Mouse (Mus musculus): ENCODE measurements around the gene Ccnt2. TPM values are rescaled to one million over a fixed set of nuclear protein-coding genes. Genes with fewer than 3 reads are reported as not detected.

The Ccnt2 gene
- polyA plus RNA-seq, 1 experiment from 2014 or later, result 17.7 TPM

- no peaks in the 10 kb centered on the region for H3K36me3 ChIP-seq (ENCODE audit: control insufficient read depth, insufficient read depth)
- H3K27ac ChIP-seq (ENCODE audit: low read depth, low read length), result no peak overlapping the region
- 86% methylated on average over 13 of the region's 13 CpGs for WGBS
- TF ChIP-seq CTCF (IDR thresholded peaks at IDR 0.05; ENCODE audit: low read depth), result no peak
- no peaks in the 10 kb centered on the region for H3K4me1 ChIP-seq (replicated peaks; ENCODE audit: control insufficient read depth, insufficient read depth, low read length)
- no peak overlapping the region for H3K4me3 ChIP-seq (ENCODE audit: low read depth, low read length)
- no peaks in the 10 kb centered on the region for H3K27me3 ChIP-seq (replicated peaks; ENCODE audit: control insufficient read depth, insufficient read depth, low read length)
- no peak for ATAC-seq
- no peak overlapping the region for H3K4me2 ChIP-seq (replicated peaks; ENCODE audit: low read depth)
- H3K9ac ChIP-seq (ENCODE audit: low read depth, low read length), result no peak overlapping the region
- no peaks in the 10 kb centered on the region for H3K9me3 ChIP-seq (ENCODE audit: control insufficient read depth)
Observed at GRCm38 (mm10) chr1:127830215-127830921, 56.4 kb downstream of the Ccnt2 start.

GRCm38 (mm10) chr1:127833714-127834113 lies 59.8 kb downstream of the Ccnt2 start:
- Histone ChIP-seq H3K27ac (ENCODE audit: low read depth, low read length) (no peak overlapping the region), H3K9ac (ENCODE audit: low read depth, low read length) (no peak overlapping the region), H3K9me3 (ENCODE audit: control insufficient read depth) (no peaks in the 10 kb centered on the region), H3K27me3 (replicated peaks; ENCODE audit: control insufficient read depth, insufficient read depth, low read length) (no peaks in the 10 kb centered on the region), H3K4me3 (ENCODE audit: low read depth, low read length) (no peak overlapping the region), H3K36me3 (ENCODE audit: control insufficient read depth, insufficient read depth) (no peaks in the 10 kb centered on the region), H3K4me1 (replicated peaks; ENCODE audit: control insufficient read depth, insufficient read depth, low read length) (no peaks in the 10 kb centered on the region), H3K4me2 (replicated peaks; ENCODE audit: low read depth) (no peak overlapping the region)
- TF ChIP-seq CTCF (IDR thresholded peaks at IDR 0.05; ENCODE audit: low read depth), result no peak
- no peak for ATAC-seq
- WGBS, result 27% methylated on average over 2 of the region's 2 CpGs

- H3K4me2 ChIP-seq (replicated peaks; ENCODE audit: low read depth), result no peak overlapping the region
- ATAC-seq, result no peak
- H3K36me3 ChIP-seq (ENCODE audit: control insufficient read depth, insufficient read depth), result no peaks in the 10 kb centered on the region
- no peak overlapping the region for H3K27ac ChIP-seq (ENCODE audit: low read depth, low read length)
- H3K9ac ChIP-seq (ENCODE audit: low read depth, low read length), result no peak overlapping the region
- TF ChIP-seq CTCF (IDR thresholded peaks at IDR 0.05; ENCODE audit: low read depth), result no peak
- WGBS, result 63% methylated on average over 4 of the region's 4 CpGs
- H3K4me1 ChIP-seq (replicated peaks; ENCODE audit: control insufficient read depth, insufficient read depth, low read length), result no peaks in the 10 kb centered on the region
- H3K4me3 ChIP-seq (ENCODE audit: low read depth, low read length), result no peak overlapping the region
- no peaks in the 10 kb centered on the region for H3K27me3 ChIP-seq (replicated peaks; ENCODE audit: control insufficient read depth, insufficient read depth, low read length)
- no peaks in the 10 kb centered on the region for H3K9me3 ChIP-seq (ENCODE audit: control insufficient read depth)
Observed at GRCm38 (mm10) chr1:127834202-127834601, 60.2 kb downstream of the Ccnt2 start.

- no peak for TF ChIP-seq CTCF (IDR thresholded peaks at IDR 0.05; ENCODE audit: low read depth)
- no peak overlapping the region for H3K4me3 ChIP-seq (ENCODE audit: low read depth, low read length)
- no peaks in the 10 kb centered on the region for H3K36me3 ChIP-seq (ENCODE audit: control insufficient read depth, insufficient read depth)
- H3K9ac ChIP-seq (ENCODE audit: low read depth, low read length), result no peak overlapping the region
- H3K27ac ChIP-seq (ENCODE audit: low read depth, low read length), result no peak overlapping the region
- no peaks in the 10 kb centered on the region for H3K4me1 ChIP-seq (replicated peaks; ENCODE audit: control insufficient read depth, insufficient read depth, low read length)
- no peak overlapping the region for H3K4me2 ChIP-seq (replicated peaks; ENCODE audit: low read depth)
- 77% methylated on average over 4 of the region's 4 CpGs for WGBS
- no peaks in the 10 kb centered on the region for H3K9me3 ChIP-seq (ENCODE audit: control insufficient read depth)
- no peak for ATAC-seq
- no peaks in the 10 kb centered on the region for H3K27me3 ChIP-seq (replicated peaks; ENCODE audit: control insufficient read depth, insufficient read depth, low read length)
Observed at GRCm38 (mm10) chr1:127836619-127837018, 62.7 kb downstream of the Ccnt2 start.

DNA sequence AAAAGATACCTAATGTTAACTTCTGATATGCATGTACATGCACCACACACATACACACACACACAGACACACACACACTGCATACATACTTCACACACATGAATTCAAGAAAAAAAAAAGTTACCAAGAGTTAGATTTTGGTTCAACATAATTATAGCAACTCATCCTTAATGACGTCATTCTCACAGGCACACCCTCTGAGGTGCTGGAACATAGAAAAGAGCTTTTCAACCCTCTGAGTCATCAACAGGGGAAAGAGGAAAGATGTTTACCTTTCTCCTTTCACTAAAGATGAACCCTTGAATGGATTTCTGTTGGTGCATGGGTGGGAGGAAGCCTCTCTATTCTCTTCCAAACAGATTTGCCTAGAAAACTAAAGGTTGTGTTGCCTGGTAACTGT lies 64.6 kb downstream of the Ccnt2 start:
- TF ChIP-seq CTCF (IDR thresholded peaks at IDR 0.05; ENCODE audit: low read depth), result no peak

DNA sequence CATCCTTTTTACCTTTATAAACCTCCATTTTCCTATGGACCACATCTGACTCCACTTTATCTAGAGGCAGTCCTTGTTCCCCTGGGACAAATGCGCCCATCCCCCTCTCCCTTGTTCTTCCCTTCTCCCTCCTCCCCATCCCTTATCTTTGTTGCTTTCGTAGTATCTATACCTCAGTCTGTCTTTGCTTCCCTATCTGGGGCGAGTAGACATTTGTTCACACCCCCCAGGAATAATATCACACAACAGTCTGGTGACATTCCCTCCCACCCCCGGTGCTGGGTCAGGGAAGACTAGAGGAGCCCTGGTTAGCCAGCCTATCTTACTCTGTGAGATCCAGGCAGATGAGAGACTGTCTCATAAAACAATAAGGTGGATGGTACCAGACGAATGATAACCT lies 71.5 kb downstream of the Ccnt2 start:
- no peaks in the 10 kb centered on the region for H3K9me3 ChIP-seq (ENCODE audit: control insufficient read depth)
- H3K36me3 ChIP-seq (ENCODE audit: control insufficient read depth, insufficient read depth), result no peaks in the 10 kb centered on the region
- TF ChIP-seq CTCF (IDR thresholded peaks at IDR 0.05; ENCODE audit: low read depth), result no peak
- H3K9ac ChIP-seq (ENCODE audit: low read depth, low read length), result no peak overlapping the region
- ATAC-seq, result no peak
- no peaks in the 10 kb centered on the region for H3K27me3 ChIP-seq (replicated peaks; ENCODE audit: control insufficient read depth, insufficient read depth, low read length)
- no peak overlapping the region for H3K4me3 ChIP-seq (ENCODE audit: low read depth, low read length)
- H3K27ac ChIP-seq (ENCODE audit: low read depth, low read length), result no peak overlapping the region
- no peak overlapping the region for H3K4me2 ChIP-seq (replicated peaks; ENCODE audit: low read depth)
- WGBS, result 83% methylated on average over 5 of the region's 5 CpGs
- no peaks in the 10 kb centered on the region for H3K4me1 ChIP-seq (replicated peaks; ENCODE audit: control insufficient read depth, insufficient read depth, low read length)

More for the DNA sequence above, 64.6 kb downstream of the Ccnt2 start:
- no peak overlapping the region for H3K27ac ChIP-seq (ENCODE audit: low read depth, low read length)
- H3K9ac ChIP-seq (ENCODE audit: low read depth, low read length), result no peak overlapping the region
- no peaks in the 10 kb centered on the region for H3K4me1 ChIP-seq (replicated peaks; ENCODE audit: control insufficient read depth, insufficient read depth, low read length)
- no peaks in the 10 kb centered on the region for H3K36me3 ChIP-seq (ENCODE audit: control insufficient read depth, insufficient read depth)
- no peak for ATAC-seq
- H3K9me3 ChIP-seq (ENCODE audit: control insufficient read depth), result no peaks in the 10 kb centered on the region
- no peak overlapping the region for H3K4me3 ChIP-seq (ENCODE audit: low read depth, low read length)
- H3K4me2 ChIP-seq (replicated peaks; ENCODE audit: low read depth), result no peak overlapping the region
- WGBS, result 51% methylated on average over 1 of the region's 1 CpGs
- H3K27me3 ChIP-seq (replicated peaks; ENCODE audit: control insufficient read depth, insufficient read depth, low read length), result no peaks in the 10 kb centered on the region
